Mouse (Mus musculus): ENCODE data around the gene Gm3755.
"Not testable (repeated sequence)": the region's sequence is repeated elsewhere in the genome, so short reads cannot be mapped to it uniquely, and the experiment has no call there.

Gm3755 gene

DNA sequence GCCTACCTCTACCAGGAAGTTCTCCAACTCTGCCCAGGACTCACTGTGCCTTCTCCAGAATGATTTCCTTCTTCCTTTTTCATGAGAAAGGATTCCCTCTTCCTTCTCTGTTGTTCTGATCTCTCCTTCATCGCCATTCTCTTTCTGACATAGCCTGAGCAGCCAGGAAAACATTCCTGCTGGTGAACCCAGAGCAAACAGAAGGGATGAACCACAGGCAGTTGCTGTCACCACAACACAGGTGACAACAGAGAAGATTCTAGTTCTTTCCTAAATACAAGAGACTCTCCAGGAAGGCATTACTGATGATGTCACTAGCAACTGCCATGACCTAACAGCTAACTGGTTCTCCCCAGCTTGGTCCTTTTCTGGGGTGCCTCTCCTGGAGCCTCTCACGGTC is at the start of gene Gm3755:
Gm3755 (minus strand) TSS at position 101 of the 400 bp plus-strand sequence.
- in situ Hi-C loops (cut with MboI), result not testable (repeated sequence)

DNA sequence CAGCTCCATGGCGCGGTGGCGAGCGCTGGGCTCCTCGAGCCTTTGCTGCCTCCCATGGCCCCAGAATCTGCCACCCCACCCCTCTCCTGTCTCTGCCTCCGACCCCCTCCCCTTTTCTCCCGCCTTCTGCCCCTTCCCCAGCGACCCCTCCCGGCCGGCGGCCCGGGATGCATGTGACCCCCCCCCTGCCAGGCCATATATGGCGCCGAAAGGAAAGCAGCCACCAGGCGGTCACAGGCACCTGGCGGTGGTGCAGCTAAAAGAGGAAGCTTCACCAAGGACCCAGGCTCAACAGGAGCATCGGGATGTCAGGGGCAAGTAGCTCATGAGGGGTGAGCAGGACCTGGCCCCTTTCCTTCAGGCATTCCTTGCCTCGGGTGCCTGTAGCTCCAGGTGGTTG is 38.0 kb upstream of the Gm3755 start:
- in situ Hi-C loops (cut with MboI), result not testable (repeated sequence)

DNA sequence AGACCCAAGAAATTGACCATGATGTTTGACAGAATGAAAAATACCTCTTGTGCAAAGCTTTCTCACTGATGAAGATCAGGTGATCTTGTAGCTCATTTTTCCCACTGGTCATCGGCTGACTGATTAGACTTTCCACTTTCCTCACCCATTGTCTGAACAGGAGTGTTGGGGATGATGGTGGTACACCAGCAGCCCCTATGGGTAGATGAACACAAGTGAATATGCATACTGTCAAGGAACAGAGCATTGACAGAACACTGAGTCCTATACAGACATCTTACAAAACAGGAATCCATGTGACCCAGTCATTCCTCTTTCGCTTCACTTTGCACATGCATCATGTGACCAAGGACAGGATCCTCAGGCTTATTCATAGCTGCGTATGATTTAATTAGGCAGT is 32.9 kb upstream of the Gm3755 start, which contains the start of gene Gm3752:
Gm3752 (minus strand) TSS at position 101 of the 400 bp plus-strand sequence.
- in situ Hi-C loops (cut with MboI), result not testable (repeated sequence)

DNA sequence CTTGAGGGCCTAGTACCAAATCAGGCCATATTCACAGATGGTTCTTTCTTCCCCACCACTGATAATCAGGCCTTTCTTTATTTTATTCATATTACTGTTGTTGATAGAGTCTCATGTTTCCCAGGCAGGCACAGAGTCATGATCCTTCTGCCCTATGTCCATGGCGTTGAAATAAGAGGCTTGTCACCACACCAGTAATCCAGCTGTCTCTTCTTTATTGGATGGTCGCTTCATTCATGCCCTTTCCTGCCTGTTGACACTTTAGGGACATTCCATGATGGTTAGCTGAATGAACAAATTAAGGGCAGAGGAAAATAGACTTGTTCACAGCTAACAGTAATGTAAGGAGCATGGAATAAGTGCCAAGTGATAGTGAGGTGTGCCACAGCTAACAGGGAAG is 28.2 kb downstream of the Gm3755 start:
- in situ Hi-C loops (cut with MboI), result not testable (repeated sequence)
